Mouse (Mus musculus): ENCODE results near the gene Gmpr2.

Gene Gmpr2

GRCm38 (mm10) chr14:55681160-55682117 lies 9.7 kb downstream of the Gmpr2 start, which contains the start of gene Tinf2:
Tinf2 (minus strand) TSS chr14:55681820.
- DNase-seq (ENCODE audit: low spot score), result peak; percentile 90

DNA sequence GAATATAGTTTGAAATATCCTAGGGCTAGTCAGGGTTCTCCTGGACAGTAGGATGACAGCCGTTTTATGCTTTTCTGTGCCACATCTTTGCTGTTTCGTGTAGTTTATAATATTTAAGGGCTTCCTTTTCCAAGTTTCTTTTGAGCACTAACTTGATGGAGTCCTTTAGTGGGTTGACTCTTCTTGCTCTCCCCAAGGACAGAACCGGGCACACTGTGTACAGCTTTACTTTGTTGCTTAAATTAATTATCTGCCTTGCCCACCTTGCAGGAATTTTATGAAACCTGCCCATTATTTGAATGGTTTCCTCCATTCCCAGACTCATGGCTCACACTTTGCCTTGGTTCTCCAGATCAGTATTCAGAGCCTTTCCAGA lies 10.4 kb downstream of the Gmpr2 start:
- DNase-seq (ENCODE audit: low spot score), result no peak

- no peak for DNase-seq (ENCODE audit: low spot score)
Measured at GRCm38 (mm10) chr14:55689433-55689832, 17.7 kb downstream of the Gmpr2 start.

DNA sequence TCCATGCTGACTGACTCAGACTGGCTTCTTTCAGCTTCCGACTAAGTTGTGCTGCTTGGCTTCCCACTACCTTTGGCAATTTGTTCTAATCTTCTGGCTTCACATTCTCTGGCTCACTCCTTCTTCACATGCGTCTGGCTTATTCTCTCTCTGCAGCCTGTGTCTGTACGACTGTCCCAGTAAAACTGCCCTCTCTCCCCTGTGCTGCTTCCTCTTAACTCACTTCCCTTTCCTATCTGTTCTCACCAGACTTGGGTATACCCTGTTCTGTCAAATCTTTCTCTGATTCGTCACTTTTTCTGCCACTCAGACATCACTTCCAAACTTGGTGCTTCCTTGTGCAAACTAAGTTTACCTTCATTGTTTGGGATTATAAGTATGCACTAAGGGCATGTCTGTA lies 25.5 kb downstream of the Gmpr2 start:
- no peak for DNase-seq (ENCODE audit: low spot score)

DNA sequence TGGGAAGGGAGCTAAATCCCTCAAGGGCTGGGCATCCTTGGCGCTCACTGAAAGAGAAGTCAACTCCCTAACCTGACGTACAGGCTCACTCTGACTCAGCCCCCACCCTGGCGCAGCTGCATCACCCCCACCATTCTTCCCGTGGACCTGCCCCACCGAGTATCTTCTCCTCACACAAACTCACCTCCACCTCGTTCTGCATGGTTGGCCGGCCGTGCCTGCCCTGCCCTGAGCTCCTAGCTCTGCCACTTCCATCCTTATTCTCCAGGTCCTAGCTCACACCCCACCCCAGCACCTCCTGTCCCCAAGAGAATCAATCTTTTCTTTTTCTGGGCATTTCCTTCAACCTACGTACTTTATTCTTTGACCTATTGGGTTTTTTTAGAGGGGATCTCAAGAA lies 29.4 kb downstream of the Gmpr2 start:
- no peak for DNase-seq (ENCODE audit: low spot score)

GRCm38 (mm10) chr14:55702761-55703160 lies 31.0 kb downstream of the Gmpr2 start:
- no peak for DNase-seq (ENCODE audit: low spot score)

DNA sequence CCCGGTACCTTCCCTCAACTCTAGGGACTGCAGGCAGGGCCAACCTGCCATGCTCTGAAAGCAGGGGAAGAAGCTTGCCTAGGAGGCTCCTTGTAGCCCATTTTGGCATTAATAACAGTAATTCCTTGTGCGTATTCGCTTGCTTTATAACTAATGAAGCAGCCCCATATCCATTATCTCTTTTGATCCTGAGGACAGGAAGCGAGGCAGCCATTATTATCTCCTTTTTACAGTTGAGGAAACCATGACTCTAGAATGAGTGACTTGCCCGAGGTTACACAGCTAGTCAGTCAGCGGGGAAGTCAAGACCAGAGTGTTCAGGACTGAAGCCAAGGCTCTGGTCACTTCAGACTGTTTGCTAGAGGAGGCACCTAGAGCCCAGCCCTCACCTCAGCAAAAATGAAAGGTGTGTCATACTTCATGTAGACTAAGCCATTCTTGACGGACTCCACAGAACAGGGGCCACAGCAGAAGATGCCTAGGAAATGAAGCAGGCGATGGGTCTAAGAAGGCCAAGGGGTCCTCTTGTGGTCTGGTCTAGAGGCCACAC lies 34.4 kb downstream of the Gmpr2 start:
- no peak for DNase-seq (ENCODE audit: low spot score)

- no peak for DNase-seq (ENCODE audit: low spot score)
Measured at GRCm38 (mm10) chr14:55707397-55707796, 35.7 kb downstream of the Gmpr2 start.

GRCm38 (mm10) chr14:55709509-55709908 lies 37.8 kb downstream of the Gmpr2 start:
- DNase-seq (ENCODE audit: low spot score), result no peak

- no peak for DNase-seq (ENCODE audit: low spot score)
Measured at GRCm38 (mm10) chr14:55711786-55712185, 40.0 kb downstream of the Gmpr2 start.

GRCm38 (mm10) chr14:55713007-55713728 lies 41.4 kb downstream of the Gmpr2 start:
- DNase-seq (ENCODE audit: low spot score), result no peak

DNA sequence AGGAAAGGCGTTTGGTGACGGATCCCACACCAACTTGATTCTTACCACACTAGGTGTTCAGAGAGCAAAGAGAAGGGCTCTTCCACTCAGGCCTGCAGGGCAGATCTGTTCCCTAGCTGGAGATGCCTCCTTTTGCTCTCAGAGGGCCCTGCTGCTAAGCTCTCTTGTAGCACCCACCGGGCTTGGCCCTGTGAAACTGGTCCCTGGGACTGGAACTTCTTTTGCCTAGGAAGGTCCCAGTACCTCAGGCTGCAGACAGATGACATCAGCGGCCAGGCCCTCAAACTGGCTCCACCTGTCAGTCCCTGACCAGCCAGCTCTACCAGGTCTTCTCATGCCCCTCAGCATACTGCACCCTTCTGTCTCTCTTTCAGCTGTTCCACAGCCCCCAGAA lies 42.0 kb downstream of the Gmpr2 start, which contains the start of gene Tgm1:
Tgm1 (minus strand) TSS at position 198 of the 394 bp plus-strand sequence.
- no peak for DNase-seq (ENCODE audit: low spot score)

DNA sequence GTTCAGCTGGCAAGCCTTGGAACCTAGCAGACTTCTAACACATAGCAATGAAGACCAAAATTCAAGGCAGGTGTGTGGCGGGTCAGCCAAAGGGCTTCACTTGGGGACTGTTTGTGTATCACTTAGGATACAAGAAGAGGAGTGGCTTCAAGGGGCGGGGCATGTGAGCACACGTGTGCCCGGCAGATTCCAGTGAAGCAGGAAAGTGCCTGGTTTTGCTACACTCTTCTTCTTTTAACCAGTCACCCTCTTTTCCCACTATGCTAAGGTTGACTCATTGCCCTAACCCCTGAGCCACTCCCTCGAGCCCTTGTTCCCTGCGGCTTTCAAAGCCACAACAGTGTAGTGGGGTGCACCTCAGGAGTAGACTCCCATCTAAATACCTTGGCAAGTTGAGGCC lies 43.2 kb downstream of the Gmpr2 start:
- no peak for DNase-seq (ENCODE audit: low spot score)

GRCm38 (mm10) chr14:55716271-55716670 lies 44.5 kb downstream of the Gmpr2 start:
- no peak for DNase-seq (ENCODE audit: low spot score)

DNA sequence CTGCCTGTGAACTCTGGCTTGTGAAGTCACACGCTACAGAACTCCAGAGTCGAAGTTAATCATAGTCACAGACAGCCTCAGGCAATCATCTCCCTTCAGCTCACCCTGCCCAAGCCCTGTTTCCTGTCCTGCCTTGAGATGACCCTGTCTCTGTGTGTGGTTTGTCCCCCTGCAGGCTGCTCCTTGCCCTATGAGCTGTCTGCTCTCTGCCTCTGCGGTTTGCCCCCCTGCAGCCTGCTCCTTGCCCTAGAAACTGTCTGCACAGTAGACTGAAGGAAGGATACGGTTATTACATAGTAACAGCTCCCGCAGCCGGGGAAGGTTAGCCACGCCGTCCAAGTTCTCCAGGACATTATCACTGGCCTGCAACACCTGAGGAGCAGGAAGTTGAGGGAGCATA lies 45.1 kb downstream of the Gmpr2 start:
- no peak for DNase-seq (ENCODE audit: low spot score)

DNA sequence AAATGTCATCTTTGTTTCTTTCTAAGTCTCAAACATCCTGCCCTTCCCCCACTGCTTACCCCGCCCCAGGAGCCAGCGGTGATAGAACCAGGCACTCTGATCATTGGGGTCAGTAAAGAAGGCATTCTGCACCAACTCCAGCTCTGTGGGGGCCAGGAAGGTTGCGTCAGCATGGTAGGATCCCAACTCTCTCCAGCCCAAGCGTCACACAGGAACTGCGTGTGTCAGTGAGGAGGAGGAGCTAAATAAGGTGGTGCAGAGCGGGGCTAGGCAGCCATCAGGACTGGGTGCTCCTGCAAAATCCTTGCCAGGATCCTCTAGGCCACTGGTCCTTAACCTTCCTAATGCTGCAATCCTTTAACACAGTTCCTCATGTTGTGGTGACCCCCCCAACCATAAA lies 48.0 kb downstream of the Gmpr2 start:
- DNase-seq (ENCODE audit: low spot score), result no peak

GRCm38 (mm10) chr14:55720666-55721065 lies 48.9 kb downstream of the Gmpr2 start:
- no peak for DNase-seq (ENCODE audit: low spot score)

GRCm38 (mm10) chr14:55721076-55721475 lies 49.3 kb downstream of the Gmpr2 start:
- no peak for DNase-seq (ENCODE audit: low spot score)

- peak; percentile 72 for DNase-seq (ENCODE audit: low spot score)
Measured at GRCm38 (mm10) chr14:55721700-55722437, 50.1 kb downstream of the Gmpr2 start, which contains the start of gene Rabggta. Rabggta (minus strand) TSS chr14:55722263.

DNA sequence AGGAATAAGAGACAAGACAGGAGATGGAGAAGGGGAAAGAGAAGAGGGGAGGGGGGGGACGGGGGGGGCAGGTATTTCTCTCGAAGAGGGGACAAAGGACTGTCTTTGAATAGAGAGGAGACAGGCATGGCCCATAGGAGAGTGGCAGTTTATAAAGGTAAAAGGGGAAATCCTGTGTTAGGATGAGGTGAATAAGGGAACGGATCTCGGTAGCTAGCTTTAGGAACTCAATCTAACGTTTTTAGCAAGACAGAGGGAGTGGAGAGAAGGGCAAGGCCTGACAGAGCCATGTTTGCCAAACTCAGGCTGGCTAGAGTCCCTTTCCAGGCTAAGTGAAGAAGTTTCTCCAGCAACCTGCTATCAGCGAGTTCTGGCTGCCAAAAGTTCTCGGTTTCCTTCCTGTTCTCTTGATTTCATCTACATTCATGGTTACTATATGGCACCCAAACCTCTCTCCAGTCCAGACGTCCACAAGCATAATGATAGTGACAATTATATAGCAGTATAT lies 50.8 kb downstream of the Gmpr2 start:
- DNase-seq (ENCODE audit: low spot score), result no peak

DNA sequence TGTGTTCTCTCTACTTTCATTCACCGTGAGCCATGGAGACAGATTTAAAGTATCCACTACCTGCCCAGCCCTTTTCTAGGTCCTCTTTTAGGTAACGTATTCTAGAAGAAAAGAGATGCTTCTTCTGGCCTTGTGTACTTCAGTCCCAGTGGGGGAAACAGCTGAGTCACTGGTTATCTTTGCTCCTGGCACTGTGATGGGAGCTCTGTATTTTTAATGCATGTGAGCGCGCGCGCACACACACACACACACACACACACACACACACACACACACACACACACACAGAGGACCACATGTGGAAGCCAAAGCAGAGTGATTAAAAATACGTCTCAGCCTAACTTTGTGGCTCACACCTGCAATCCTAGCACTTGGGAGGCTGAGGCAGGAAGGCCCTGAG lies 51.7 kb downstream of the Gmpr2 start:
- no peak for DNase-seq (ENCODE audit: low spot score)

DNA sequence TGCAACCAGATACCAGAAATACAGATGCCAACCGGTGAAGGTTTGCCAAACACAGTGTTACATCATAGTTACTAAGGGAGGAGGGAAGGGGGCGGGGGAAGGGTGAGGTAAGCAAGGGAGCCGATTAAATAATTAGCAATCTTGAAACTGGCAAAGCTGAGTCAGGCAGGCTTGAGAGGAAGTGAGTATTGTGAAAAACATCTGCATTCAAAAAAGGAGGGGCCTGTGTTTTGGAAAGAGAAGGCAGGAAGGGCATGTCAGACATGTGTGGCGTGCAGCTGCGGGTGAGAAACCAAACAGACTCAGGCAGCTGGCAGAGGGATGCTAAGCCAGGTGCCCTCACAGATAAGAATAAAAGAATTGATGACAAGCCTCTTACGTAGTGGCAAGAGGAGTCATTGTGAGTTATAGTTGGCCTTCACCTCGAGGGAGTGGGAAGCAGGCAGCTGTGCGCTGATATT lies 52.7 kb downstream of the Gmpr2 start:
- no peak for DNase-seq (ENCODE audit: low spot score)
